Comparison of ENCODE assay signal across 23 mouse cellular contexts in genomic region chr10:96519411-96519810, GRCm38 (mm10).
"Had no signal": no experiment of that assay in that cellular context is flagged by ENCODE, and none has a peak within 500 bp of the region (broad histone marks: within the 10 kb centered on the region; RNA-seq: fewer than 3 reads in every experiment).

No protein-coding gene starts in this region.

- H3K36me3 ChIP-seq: limb, embryonic 12.5 days; liver, embryonic 12.5 days; liver, embryonic 15.5 days; lung, embryonic 15.5 days; midbrain, embryonic 10.5 days; midbrain, embryonic 13.5 days; neural tube, embryonic 13.5 days; stomach, embryonic 15.5 days had no signal

- H3K9ac ChIP-seq: limb, embryonic 12.5 days; liver, embryonic 12.5 days; liver, embryonic 15.5 days; lung, embryonic 15.5 days; midbrain, embryonic 13.5 days; neural tube, embryonic 13.5 days; stomach, embryonic 15.5 days had no signal

- DNase-seq: kidney, adult 9 months; kidney, postnatal 14 days; kidney, postnatal 4 days; liver; lung, adult 18-20 months; lung, postnatal 10 days; lung, postnatal 36 days; retina, postnatal 1 day; right cerebral cortex, postnatal 25 days; spleen, adult 18-20 months; thymus, postnatal 25 days had no signal

- H3K4me3 ChIP-seq: left cerebral cortex, adult 2 months; limb, embryonic 12.5 days; liver, embryonic 12.5 days; liver, embryonic 15.5 days; lung, embryonic 15.5 days; megakaryocyte, embryonic 14.5 days; midbrain, embryonic 10.5 days; midbrain, embryonic 13.5 days; myocyte; neural tube, embryonic 13.5 days; stomach, embryonic 15.5 days had no signal

- H3K9me3 ChIP-seq: liver, embryonic 12.5 days; liver, embryonic 15.5 days; lung, embryonic 15.5 days; midbrain, embryonic 13.5 days; neural tube, embryonic 13.5 days; stomach, embryonic 15.5 days had no signal

- H3K4me1 ChIP-seq: liver, embryonic 12.5 days; liver, embryonic 15.5 days; megakaryocyte, embryonic 14.5 days; stomach, embryonic 15.5 days had no signal

- H3K27me3 ChIP-seq: limb, embryonic 12.5 days; liver, embryonic 12.5 days; liver, embryonic 15.5 days; lung, embryonic 15.5 days; midbrain, embryonic 13.5 days; neural tube, embryonic 13.5 days; stomach, embryonic 15.5 days had no signal

- ATAC-seq: liver, embryonic 12.5 days; midbrain, embryonic 13.5 days; midbrain, embryonic 16.5 days had no signal

- H3K4me2 ChIP-seq: limb, embryonic 12.5 days; liver, embryonic 12.5 days; liver, embryonic 15.5 days; lung, embryonic 15.5 days; midbrain, embryonic 13.5 days; neural tube, embryonic 13.5 days; stomach, embryonic 15.5 days had no signal

- H3K27ac ChIP-seq: left cerebral cortex, adult 2 months; limb, embryonic 12.5 days; liver, embryonic 12.5 days; liver, embryonic 15.5 days; lung, embryonic 15.5 days; midbrain, embryonic 10.5 days; midbrain, embryonic 13.5 days; neural tube, embryonic 13.5 days; stomach, embryonic 15.5 days had no signal
